Mouse (Mus musculus) embryonic facial prominence, embryonic 15.5 days (tissue): ENCODE measurements at regions not wholly inside any gene's neighbourhood (a gene's known extent, or its start where the extent isn't known, plus 50 kb on each side); places are given as distances from the start of the nearest gene placed in this dataset.

ENCODE experiments used
- ATAC-seq: fragments of 200-750 bp; cut with Nextera tagmentation; 2 replicates; pipeline ENCODE4 v1.8.0; 2017; ENCODE audit warnings: low read depth, moderate TSS enrichment; ENCODE audit not compliant: insufficient number of reproducible peaks, low FRiP score, low TSS enrichment
- H3K27ac ChIP-seq: fragments of 300-500 bp; sonication (generic); replicated peaks from 2 replicates; pipeline ENCODE4 v1.5.1; 2015; ENCODE audit warnings: mild to moderate bottlenecking, inconsistent platforms
- H3K27me3 ChIP-seq: fragments of 300-500 bp; sonication (generic); 2 replicates; pipeline ENCODE4 v1.6.1; 2015; ENCODE audit warnings: inconsistent platforms
- H3K36me3 ChIP-seq: fragments of 300-500 bp; sonication (generic); 2 replicates; pipeline ENCODE4 v1.6.1; 2015; ENCODE audit warnings: mild to moderate bottlenecking, inconsistent platforms
- H3K4me1 ChIP-seq: fragments of 300-500 bp; sonication (generic); 2 replicates; pipeline ENCODE4 v1.6.1; 2015; ENCODE audit warnings: inconsistent platforms
- H3K4me2 ChIP-seq: fragments of 300-500 bp; sonication (generic); replicated peaks from 2 replicates; pipeline ENCODE4 v1.6.1; 2015; ENCODE audit warnings: mild to moderate bottlenecking, inconsistent platforms
- H3K4me3 ChIP-seq: fragments of 300-500 bp; sonication (generic); replicated peaks from 2 replicates; pipeline ENCODE4 v1.5.1; 2015; ENCODE audit warnings: mild to moderate bottlenecking, inconsistent platforms
- H3K9ac ChIP-seq: fragments of 300-500 bp; sonication (generic); 2 replicates; pipeline ENCODE4 v1.6.1; 2015; ENCODE audit warnings: inconsistent platforms
- H3K9me3 ChIP-seq: fragments of 300-500 bp; sonication (generic); replicated peaks from 2 replicates; pipeline ENCODE4 v1.6.1; 2016; ENCODE audit warnings: inconsistent platforms
- WGBS: fragments of 180-500 bp; shearing (Covaris S2); methylation state at CpG from one replicate; pipeline ENCODE4 v1.1.7; 2015; 5-methylcytosine and 5-hydroxymethylcytosine counted together

DNA sequence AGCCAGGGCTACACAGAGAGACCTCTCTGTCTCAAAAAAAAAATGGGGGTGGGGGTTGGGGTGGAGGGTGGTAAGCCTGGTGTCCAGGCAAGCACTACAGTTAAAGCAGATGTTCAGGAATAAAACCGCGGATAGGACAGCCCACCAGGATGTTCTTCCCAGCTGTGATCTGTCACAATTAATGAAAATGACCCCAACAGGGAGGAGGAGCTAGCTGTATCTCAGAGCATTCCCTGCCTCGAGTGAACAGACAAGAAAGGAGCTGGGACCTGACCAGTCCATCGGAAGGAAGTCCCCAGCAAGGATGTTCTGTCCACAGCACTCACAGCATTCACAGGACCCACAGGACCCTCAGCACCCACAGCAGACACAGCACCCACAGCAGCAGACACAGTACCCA is 80.4 kb downstream of the Utp6 start:
- no peak overlapping the region for H3K4me2 ChIP-seq
- H3K27ac ChIP-seq, result no peak overlapping the region
- no peak overlapping the region for H3K9ac ChIP-seq
- H3K27me3 ChIP-seq, result no peaks in the 10 kb centered on the region
- 71% methylated on average over 4 of the region's 4 CpGs for WGBS
- H3K4me3 ChIP-seq, result no peak overlapping the region
- no peaks in the 10 kb centered on the region for H3K4me1 ChIP-seq
- H3K36me3 ChIP-seq, result no peaks in the 10 kb centered on the region
- ATAC-seq, result no peak
- H3K9me3 ChIP-seq, result no peaks in the 10 kb centered on the region

DNA sequence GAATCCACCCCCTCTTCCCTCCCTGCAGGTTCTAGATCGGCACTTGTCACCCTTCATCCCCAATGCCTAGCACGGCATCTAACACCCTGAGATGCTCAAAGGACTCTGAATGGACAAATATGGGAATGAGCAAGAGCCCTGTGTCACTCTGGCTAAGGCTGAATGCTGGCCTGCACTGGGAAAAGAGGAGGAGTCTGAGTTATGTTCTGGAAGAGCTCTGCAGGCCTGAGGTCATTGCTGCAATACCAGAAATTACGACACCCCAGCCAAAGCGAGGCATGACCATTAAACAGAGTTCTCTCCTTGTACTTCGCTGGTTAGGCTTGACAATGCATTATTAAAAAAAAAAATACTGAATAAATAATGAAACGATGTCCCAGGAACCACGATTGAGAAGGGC is 84.1 kb downstream of the Utp6 start:
- Histone ChIP-seq H3K4me2 (no peak overlapping the region), H3K4me1 (no peaks in the 10 kb centered on the region), H3K4me3 (no peak overlapping the region), H3K27me3 (no peaks in the 10 kb centered on the region), H3K27ac (no peak overlapping the region), H3K9ac (no peak overlapping the region), H3K9me3 (no peaks in the 10 kb centered on the region), H3K36me3 (no peaks in the 10 kb centered on the region)
- WGBS, result 80% methylated on average over 7 of the region's 7 CpGs
- ATAC-seq, result no peak

DNA sequence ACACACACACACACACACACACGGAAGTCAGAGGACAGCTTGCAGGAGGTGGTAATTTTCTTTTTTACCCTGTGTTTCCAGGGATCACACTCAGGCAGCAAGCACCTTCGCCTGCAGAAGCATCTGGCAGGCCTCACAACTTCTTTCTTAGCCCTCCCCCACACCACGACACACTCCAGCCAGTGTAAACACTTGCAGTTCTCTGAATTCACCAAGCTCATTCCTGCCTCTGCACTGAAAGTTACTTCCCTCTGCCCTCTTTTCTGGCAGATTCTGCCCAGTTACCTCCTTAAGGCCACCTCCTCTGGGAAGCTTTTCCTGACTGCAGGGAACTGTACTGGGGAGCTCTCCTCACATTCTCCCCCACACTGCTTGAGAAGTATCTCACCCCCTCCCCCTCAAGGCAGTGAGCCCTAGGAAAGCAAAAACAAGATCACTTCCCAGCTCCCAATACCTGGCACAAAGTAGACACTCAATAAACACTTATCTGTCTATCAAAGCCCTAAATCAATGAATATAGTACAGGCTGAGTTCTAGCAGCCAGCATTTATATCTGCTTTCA is 84.9 kb downstream of the Utp6 start:
- WGBS, result 37% methylated on average over 3 of the region's 3 CpGs
- H3K4me1 ChIP-seq, result no peaks in the 10 kb centered on the region
- no peak for ATAC-seq
- no peak overlapping the region for H3K4me2 ChIP-seq
- no peaks in the 10 kb centered on the region for H3K9me3 ChIP-seq
- H3K36me3 ChIP-seq, result no peaks in the 10 kb centered on the region
- H3K27me3 ChIP-seq, result no peaks in the 10 kb centered on the region
- H3K27ac ChIP-seq, result no peak overlapping the region
- H3K9ac ChIP-seq, result no peak overlapping the region
- no peak overlapping the region for H3K4me3 ChIP-seq

DNA sequence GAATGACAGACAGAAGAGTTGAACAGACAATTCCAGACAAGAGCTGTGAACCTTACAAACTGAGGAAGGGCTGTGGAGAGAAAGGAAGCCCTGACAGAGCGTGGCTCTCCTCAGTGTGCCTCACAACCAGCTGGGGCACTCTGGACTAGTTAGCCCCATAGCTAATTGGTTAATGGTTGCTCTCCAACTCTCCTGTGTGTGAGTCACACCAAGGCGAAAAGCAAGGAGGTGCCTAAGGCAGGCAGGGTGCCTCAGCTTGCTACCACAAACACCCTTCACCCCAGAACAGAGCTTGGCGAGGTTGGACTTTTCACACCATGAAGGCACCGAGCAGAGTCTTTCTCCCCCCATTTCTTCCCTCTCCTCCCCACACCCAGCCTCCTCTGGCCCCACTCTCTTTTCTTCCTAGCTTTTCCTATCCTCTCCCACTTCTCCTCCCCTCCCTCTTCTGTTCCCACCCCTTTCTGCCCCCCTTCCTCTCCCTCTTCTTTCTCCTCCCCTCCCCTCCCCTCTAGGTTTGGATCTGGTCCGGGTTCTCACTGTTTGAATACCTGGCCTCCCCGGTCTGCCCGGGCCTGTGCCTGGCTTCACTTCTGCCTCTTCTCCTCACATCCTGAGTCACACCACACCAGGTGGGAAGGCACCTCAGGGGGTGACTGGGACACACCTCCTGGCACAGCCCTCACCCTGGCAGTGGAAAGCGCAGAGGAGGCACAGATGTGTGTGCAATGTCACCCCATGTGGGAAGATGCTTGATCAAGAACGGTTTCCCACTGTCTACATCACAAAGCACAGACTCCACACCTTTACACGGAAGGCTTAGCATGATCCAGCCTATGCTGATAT is 90.2 kb downstream of the Utp6 start:
- no peak for ATAC-seq
- WGBS, result 76% methylated on average over 10 of the region's 10 CpGs

DNA sequence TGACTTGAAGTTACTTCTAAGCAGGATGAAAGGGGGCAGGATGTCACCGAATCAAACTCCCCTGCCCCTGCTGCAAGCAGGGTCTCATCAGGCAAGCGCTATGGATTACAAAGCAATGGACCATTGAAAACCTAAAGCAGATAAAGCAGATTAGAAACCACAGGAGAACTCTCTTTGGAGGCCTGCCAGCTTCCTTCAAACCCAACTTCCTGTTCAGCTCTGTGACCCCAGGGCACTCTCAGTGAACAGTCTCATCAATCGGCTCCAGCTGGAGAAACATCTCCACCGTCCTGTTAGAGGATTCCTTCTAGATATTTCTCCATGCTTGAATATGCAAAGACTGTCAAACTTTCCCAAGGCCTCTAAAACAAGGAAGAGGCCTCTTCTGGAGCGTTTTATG is 92.0 kb downstream of the Utp6 start:
- ATAC-seq, result no peak
- peaks cover 20% of the 10 kb centered on the region for H3K4me1 ChIP-seq
- H3K27ac ChIP-seq, result peak overlapping the region; percentile 44; the same call in 1 of the 2 replicates
- no peak overlapping the region for H3K4me3 ChIP-seq
- H3K4me2 ChIP-seq, result no peak overlapping the region
- no peaks in the 10 kb centered on the region for H3K27me3 ChIP-seq
- no peaks in the 10 kb centered on the region for H3K36me3 ChIP-seq
- no peaks in the 10 kb centered on the region for H3K9me3 ChIP-seq
- 23% methylated on average over 5 of the region's 5 CpGs for WGBS
- H3K9ac ChIP-seq, result no peak overlapping the region

More for the DNA sequence above, 90.2 kb downstream of the Utp6 start:
- H3K36me3 ChIP-seq, result no peaks in the 10 kb centered on the region
- no peak overlapping the region for H3K4me3 ChIP-seq
- H3K4me2 ChIP-seq, result no peak overlapping the region
- peaks cover 20% of the 10 kb centered on the region for H3K4me1 ChIP-seq
- no peak overlapping the region for H3K27ac ChIP-seq
- H3K9ac ChIP-seq, result no peak overlapping the region
- H3K27me3 ChIP-seq, result no peaks in the 10 kb centered on the region
- H3K9me3 ChIP-seq, result no peaks in the 10 kb centered on the region

DNA sequence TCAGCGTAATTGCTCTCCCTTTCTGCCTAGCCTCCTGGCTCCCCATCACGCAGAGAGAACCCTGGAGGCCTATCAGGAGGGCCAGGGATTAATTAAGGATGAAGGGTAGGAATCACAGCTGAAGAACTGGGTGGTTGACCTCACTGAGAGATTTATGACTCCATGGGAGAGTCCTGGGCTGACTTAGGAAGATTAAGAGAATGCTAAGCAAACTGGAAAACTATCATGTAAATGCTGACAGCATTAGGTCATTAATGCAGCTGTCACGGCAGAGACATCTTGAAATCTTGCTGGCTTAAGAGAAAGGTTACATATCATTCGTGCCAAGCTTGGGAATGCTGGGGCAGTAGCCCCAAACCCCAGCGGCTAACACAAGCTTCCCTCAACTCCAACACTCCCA is 93.2 kb downstream of the Utp6 start:
- Histone ChIP-seq H3K4me2 (no peak overlapping the region), H3K4me1 (peaks cover 25% of the 10 kb centered on the region), H3K36me3 (no peaks in the 10 kb centered on the region), H3K9ac (no peak overlapping the region), H3K9me3 (no peaks in the 10 kb centered on the region), H3K27ac (no peak overlapping the region), H3K27me3 (no peaks in the 10 kb centered on the region), H3K4me3 (no peak overlapping the region)
- no peak for ATAC-seq
- 45% methylated on average over 5 of the region's 5 CpGs for WGBS

DNA sequence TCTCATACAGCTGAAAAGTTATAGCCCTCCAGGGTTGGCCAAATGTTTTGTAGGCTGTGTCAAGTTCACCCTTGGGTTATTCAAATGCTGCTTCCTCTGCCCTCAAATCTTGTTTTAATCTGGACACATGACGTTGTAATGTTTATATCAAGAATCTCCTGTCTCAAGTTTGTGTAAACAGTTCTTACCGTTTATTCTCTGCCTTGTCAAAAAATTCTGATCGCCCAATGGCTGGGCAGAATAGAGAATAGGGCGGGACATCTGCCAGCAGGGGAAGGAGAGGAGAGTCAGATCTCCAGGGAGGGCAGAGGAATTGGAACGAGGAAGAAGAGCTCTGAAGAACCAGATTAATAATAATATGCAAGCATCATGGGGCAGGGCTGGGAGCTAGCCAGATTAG is 97.4 kb downstream of the Utp6 start:
- Histone ChIP-seq H3K4me3 (no peak overlapping the region), H3K27me3 (no peaks in the 10 kb centered on the region), H3K4me2 (no peak overlapping the region), H3K9ac (no peak overlapping the region), H3K4me1 (peaks cover 29% of the 10 kb centered on the region), H3K27ac (no peak overlapping the region), H3K36me3 (no peaks in the 10 kb centered on the region), H3K9me3 (no peaks in the 10 kb centered on the region)
- 44% methylated on average over 5 of the region's 5 CpGs for WGBS
- no peak for ATAC-seq

DNA sequence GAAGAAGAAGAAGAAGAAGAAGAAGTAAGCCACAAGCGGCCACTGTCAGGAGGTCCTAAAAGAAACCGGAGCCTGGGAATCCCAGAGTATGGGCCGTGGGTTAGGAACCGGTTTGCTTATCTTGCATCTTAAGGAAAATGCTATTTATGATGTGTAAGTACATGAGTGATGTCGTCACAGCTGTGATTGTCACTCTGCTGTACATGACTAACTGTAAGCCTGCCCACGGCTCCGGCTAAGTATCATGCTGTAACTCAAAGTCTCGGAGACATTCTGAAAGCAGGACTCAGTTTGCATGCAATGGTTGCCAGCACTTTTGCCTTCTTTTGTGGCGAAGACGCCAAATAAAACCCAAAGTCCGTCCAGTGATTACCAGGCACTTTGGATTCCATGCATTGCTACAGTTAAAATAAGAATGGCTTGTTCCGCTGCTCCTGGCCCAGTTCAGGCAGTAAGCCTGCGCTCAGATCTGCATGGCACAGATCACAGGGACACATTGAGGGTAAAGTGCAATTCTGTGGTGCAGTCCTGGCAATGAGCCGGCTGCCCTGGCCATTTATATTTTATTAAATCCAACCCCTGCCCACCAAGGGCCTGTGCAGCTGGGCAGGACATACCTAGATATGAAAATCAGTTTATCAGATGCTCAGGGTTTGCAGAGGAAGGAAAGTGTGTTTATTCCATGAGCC is 98.6 kb downstream of the Utp6 start:
- 77% methylated on average over 14 of the region's 14 CpGs for WGBS
- Histone ChIP-seq H3K27ac (no peak overlapping the region), H3K4me2 (no peak overlapping the region), H3K36me3 (no peaks in the 10 kb centered on the region), H3K9me3 (no peaks in the 10 kb centered on the region), H3K9ac (no peak overlapping the region), H3K4me3 (no peak overlapping the region), H3K4me1 (peaks cover 21% of the 10 kb centered on the region), H3K27me3 (no peaks in the 10 kb centered on the region)
- ATAC-seq, result no peak

DNA sequence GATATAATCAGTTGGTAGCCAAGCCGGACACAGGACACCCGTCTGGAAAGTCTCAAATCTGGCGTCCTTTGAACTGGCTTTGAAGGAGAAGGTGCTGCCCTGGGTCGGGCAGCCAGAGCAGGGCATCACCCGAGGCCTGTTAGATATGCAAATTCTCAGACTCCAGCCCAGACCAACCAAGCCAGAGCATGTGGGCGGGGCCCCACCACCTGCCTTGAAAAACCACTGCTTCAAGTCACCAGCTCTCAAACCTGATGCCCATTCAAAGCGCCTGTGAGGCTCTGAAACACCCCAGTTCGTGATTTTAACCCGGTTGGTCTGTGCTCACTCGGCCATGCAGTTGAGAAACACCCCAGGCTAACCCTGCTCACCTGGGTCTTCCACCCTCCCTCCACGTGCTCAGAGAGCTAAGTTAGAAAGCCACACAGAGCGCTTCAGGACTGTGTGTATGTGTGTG is 101.6 kb downstream of the Utp6 start:
- Histone ChIP-seq H3K36me3 (no peaks in the 10 kb centered on the region), H3K4me3 (no peak overlapping the region), H3K4me1 (peaks cover 26% of the 10 kb centered on the region), H3K9me3 (no peaks in the 10 kb centered on the region), H3K9ac (no peak overlapping the region), H3K27me3 (no peaks in the 10 kb centered on the region), H3K4me2 (no peak overlapping the region), H3K27ac (no peak overlapping the region)
- 35% methylated on average over 12 of the region's 12 CpGs for WGBS
- no peak for ATAC-seq

DNA sequence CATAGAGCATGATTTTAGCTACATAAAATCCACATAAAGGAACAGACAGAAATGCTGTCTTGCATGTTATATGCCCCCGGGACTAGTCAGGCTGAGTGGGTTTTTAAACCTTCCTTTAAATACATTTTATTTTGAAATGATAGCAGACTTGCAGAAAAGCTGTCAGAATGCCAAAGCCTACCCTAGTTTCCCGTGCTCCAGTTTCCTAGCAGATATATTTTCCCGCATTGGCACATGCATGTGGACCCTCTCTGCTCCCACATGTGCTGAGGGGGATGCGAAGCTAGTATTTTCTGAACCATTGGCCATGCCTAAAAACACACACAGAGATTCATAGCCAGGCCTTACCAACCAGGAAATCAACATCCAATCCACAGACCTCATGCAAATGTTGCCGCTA is 105.8 kb downstream of the Utp6 start:
- 0 out of 2 replicates have a peak overlapping the region, but pooled peaks have one; percentile 51 for H3K27ac ChIP-seq
- ATAC-seq, result no peak
- H3K9me3 ChIP-seq, result no peaks in the 10 kb centered on the region
- H3K27me3 ChIP-seq, result no peaks in the 10 kb centered on the region
- H3K4me1 ChIP-seq, result peaks cover 23% of the 10 kb centered on the region
- H3K4me2 ChIP-seq, result no peak overlapping the region
- no peak overlapping the region for H3K9ac ChIP-seq
- WGBS, result 39% methylated on average over 5 of the region's 5 CpGs
- no peaks in the 10 kb centered on the region for H3K36me3 ChIP-seq
- no peak overlapping the region for H3K4me3 ChIP-seq

DNA sequence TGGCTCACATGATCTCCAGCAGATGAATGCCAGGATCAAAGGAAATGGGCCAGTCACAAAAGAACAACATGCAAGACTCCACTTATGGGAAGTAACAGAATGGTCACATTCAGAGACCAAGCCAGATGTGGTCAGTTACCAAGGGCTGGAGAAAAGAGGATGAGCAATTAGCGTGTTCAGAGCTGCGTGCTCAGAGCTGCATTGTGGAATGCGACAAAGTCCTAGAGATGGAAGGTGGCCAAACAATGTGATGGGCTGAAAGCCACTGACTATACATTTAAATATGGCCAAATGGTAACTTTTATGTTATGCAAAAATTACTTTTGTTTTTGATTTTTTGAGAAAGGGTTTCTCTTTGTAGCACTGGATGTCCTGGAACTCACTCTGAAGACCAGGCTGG is 112.6 kb downstream of the Utp6 start:
- ATAC-seq, result no peak
- no peaks in the 10 kb centered on the region for H3K36me3 ChIP-seq
- H3K27me3 ChIP-seq, result no peaks in the 10 kb centered on the region
- H3K27ac ChIP-seq, result no peak overlapping the region
- H3K4me3 ChIP-seq, result no peak overlapping the region
- peaks cover 7% of the 10 kb centered on the region for H3K4me1 ChIP-seq
- no peak overlapping the region for H3K9ac ChIP-seq
- no peak overlapping the region for H3K4me2 ChIP-seq
- no peaks in the 10 kb centered on the region for H3K9me3 ChIP-seq
- 56% methylated on average over 3 of the region's 3 CpGs for WGBS
